Mouse (Mus musculus) ES-Bruce4 (cell line): ENCODE results near the gene Uap1l1. TPM values are rescaled to one million over a fixed set of nuclear protein-coding genes. Genes with fewer than 3 reads are reported as not detected.

Experiments
- H3K27ac ChIP-seq: 2 replicates; pipeline ENCODE4 v1.5.1; 2012; ENCODE audit warnings: low read length, inconsistent platforms; ENCODE audit not compliant: insufficient read depth
- H3K27me3 ChIP-seq: 2 replicates; pipeline ENCODE4 v1.6.1; 2012; ENCODE audit warnings: mild to moderate bottlenecking, low read length, inconsistent platforms; ENCODE audit not compliant: control insufficient read depth, poor library complexity, insufficient read depth, severe bottlenecking
- H3K36me3 ChIP-seq: 2 replicates; pipeline ENCODE4 v1.6.1; 2012; ENCODE audit warnings: inconsistent platforms, mild to moderate bottlenecking, low read length, moderate library complexity; ENCODE audit not compliant: control insufficient read depth, poor library complexity, insufficient read depth, severe bottlenecking
- H3K4me1 ChIP-seq: one replicate; pipeline ENCODE4 v1.8.1; 2011; ENCODE audit warnings: low read length; ENCODE audit not compliant: control insufficient read depth, insufficient read depth
- H3K4me3 ChIP-seq: 2 replicates; pipeline ENCODE4 v1.5.1; 2011; ENCODE audit warnings: low read depth, mild to moderate bottlenecking, low read length
- H3K9ac ChIP-seq: 2 replicates; pipeline ENCODE4 v1.6.1; 2012; ENCODE audit warnings: low read depth, mild to moderate bottlenecking, inconsistent platforms; ENCODE audit not compliant: poor library complexity, severe bottlenecking
- H3K9me3 ChIP-seq: replicated peaks from 2 replicates; pipeline ENCODE4 v1.6.1; 2012; ENCODE audit warnings: mild to moderate bottlenecking, low read length, inconsistent platforms; ENCODE audit not compliant: control insufficient read depth, poor library complexity, insufficient read depth, severe bottlenecking
- CTCF ChIP-seq: IDR thresholded peaks from one replicate; pipeline ENCODE4 v1.8.1; 2011; ENCODE audit warnings: low read depth, low read length
- EP300 ChIP-seq: IDR thresholded peaks from 2 replicates; pipeline ENCODE4 v1.6.1; 2011; ENCODE audit warnings: low read depth, low read length; ENCODE audit not compliant: insufficient read depth
- POLR2A ChIP-seq: IDR thresholded peaks from one replicate; pipeline ENCODE4 v1.8.1; 2011; ENCODE audit warnings: low read length; ENCODE audit not compliant: insufficient read depth
- polyA plus RNA-seq: library from polyadenylated mRNA; stranded (reverse); fragments of >200 nt; gene quantifications from 2 replicates; pipeline ENCODE4 v1.2.4, GENCODE M21; 2011; ENCODE audit warnings: low read depth; ENCODE audit not compliant: missing spikeins, insufficient read depth, insufficient read length

Gene Uap1l1
- polyA plus RNA-seq, 1 experiment, result 51.1 TPM

DNA sequence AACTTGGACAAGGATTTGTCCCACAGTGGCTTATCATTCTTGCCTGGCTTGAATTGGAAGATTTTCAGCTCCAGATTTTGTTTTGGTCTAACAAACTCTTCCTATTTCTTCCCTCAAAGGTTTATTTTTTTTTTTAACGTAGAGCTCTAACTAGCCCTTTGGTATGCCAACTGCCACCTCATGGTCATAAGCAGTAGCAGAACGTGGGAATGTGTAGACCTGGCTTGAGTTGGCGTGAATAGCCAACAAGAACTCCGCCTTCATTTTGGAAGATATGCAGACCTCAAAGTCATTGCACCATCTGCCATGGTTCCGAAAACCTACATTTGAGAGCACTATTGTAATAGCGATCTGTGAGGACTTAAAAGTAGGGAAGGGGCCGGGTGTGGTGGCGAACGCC lies 34.0 kb downstream of the Uap1l1 start:
- no peak overlapping the region for H3K27ac ChIP-seq
- no peaks in the 10 kb centered on the region for H3K27me3 ChIP-seq
- no peaks in the 10 kb centered on the region for H3K9me3 ChIP-seq
- no peaks in the 10 kb centered on the region for H3K4me1 ChIP-seq
- peak overlapping the region; percentile 88 for H3K4me3 ChIP-seq
- peaks cover 4% of the 10 kb centered on the region for H3K36me3 ChIP-seq
- H3K9ac ChIP-seq, result peak overlapping the region; percentile 61
- TF ChIP-seq EP300 (no peak), CTCF (no peak), POLR2A (no peak)

DNA sequence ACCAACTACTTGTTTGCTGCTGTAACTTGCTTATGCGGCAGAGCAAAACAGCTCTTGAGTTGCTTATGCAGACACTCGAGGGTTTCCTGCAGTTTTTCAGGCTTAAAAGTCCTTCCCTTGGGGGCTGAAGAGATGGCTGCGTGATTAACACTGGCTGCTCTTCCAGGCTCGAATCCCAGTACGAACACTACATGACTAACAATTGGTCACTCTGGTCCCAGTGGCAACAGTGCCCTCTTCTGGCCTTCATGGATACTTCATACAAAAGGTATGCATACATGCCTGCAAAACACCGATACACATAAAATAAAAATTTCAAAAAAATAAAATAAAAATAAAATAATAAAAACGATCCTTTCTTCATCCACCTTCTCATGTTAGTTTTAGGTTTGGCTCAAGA lies 37.0 kb downstream of the Uap1l1 start:
- no peaks in the 10 kb centered on the region for H3K9me3 ChIP-seq

GRCm38 (mm10) chr2:25326036-25326435 lies 39.4 kb downstream of the Uap1l1 start:
- H3K27me3 ChIP-seq, result no peaks in the 10 kb centered on the region

More for the DNA sequence above, 37.0 kb downstream of the Uap1l1 start:
- Histone ChIP-seq H3K9ac (no peak overlapping the region), H3K27me3 (no peaks in the 10 kb centered on the region), H3K27ac (no peak overlapping the region), H3K4me1 (no peaks in the 10 kb centered on the region), H3K4me3 (no peak overlapping the region), H3K36me3 (no peaks in the 10 kb centered on the region)
- no peak for TF ChIP-seq EP300
- TF ChIP-seq CTCF, result peak; percentile 56
- no peak for TF ChIP-seq POLR2A

DNA sequence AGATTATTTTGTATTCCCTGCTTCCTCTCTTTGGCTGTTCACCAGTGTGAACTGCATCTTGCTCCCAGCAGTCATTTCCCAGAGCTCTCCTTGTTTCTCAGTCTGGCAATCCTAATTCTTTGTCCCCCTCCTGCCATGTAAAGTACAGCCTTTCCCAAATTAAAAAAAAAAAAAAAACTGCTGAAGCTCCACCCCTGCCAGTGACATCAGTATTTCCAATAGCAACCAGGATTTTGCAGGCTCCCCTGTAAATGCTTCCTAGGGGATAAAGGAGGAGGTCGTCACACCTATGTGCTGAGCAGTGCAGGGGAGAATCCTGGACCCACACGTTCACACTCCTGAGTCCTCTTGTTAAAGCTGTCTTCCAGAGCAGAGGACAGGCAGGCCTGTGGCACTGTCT lies 45.4 kb downstream of the Uap1l1 start:
- H3K27ac ChIP-seq, result no peak overlapping the region
- no peaks in the 10 kb centered on the region for H3K27me3 ChIP-seq
- no peak overlapping the region for H3K9ac ChIP-seq
- H3K36me3 ChIP-seq, result no peaks in the 10 kb centered on the region
- no peak for TF ChIP-seq POLR2A
- no peak for TF ChIP-seq EP300
- TF ChIP-seq CTCF, result no peak
- H3K9me3 ChIP-seq, result no peaks in the 10 kb centered on the region
- no peaks in the 10 kb centered on the region for H3K4me1 ChIP-seq
- no peak overlapping the region for H3K4me3 ChIP-seq

More at GRCm38 (mm10) chr2:25326036-25326435, 39.4 kb downstream of the Uap1l1 start:
- Histone ChIP-seq H3K4me1 (no peaks in the 10 kb centered on the region), H3K9ac (no peak overlapping the region), H3K27ac (no peak overlapping the region), H3K9me3 (no peaks in the 10 kb centered on the region), H3K4me3 (no peak overlapping the region), H3K36me3 (no peaks in the 10 kb centered on the region)
- no peak for TF ChIP-seq CTCF
- TF ChIP-seq EP300, result no peak
- no peak for TF ChIP-seq POLR2A

DNA sequence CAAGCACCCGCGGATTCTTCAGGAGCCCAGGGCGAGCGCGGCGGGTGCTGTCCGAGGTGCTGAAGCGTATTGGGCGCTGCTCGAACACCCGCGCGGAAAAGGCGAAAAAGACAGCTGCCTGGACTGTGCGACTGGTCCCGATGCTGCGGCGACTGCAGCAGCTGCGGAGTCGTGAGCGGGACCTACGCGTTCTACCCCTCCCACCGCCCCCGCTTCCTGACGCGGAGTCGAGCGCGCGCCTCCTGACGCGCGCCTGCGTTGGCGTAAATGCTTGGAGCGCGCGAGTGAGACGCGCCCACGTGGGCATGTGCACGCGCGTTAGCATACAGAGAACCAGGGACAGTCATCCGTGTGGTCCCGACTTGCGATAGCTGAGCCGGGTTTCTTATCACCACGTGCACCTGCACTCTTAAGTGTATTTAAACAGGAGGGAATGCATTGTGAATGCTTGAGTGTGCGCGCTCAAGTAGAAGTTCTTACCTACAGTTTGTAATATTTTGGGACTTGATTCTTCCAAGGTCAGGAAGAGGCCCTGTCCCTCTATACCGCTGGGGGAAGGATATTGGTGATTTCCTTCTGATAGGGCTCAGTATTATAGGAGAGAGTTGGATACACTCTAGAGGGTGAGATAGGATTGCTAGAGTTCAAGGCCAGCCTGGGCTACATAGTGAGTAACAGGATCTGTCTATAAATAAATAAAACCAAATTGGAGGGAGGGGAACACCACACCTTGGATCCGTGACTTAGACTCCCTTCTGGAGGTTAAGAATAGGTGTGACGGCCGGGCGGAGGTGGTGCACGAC lies 46.3 kb downstream of the Uap1l1 start, which contains the start of gene Grin1:
Gene Grin1 (minus strand): TSS at position 217 of the 803 bp plus-strand sequence.
- Histone ChIP-seq H3K27me3 (no peaks in the 10 kb centered on the region), H3K9ac (no peak within 1 kb of the TSS), H3K4me1 (no peaks in the 10 kb centered on the region), H3K36me3 (no peaks in the 10 kb centered on the region), H3K4me3 (peak within 1 kb of the TSS; percentile 48), H3K27ac (no peak within 1 kb of the TSS), H3K9me3 (no peaks in the 10 kb centered on the region)
- TF ChIP-seq EP300 (no peak), POLR2A (no peak), CTCF (no peak)
